Mouse (Mus musculus) heart, adult 2 months (tissue): Measurements from ENCODE around the gene Srbd1.

Experiments
- CTCF ChIP-seq: fragments of 200-600 bp; IDR thresholded peaks from 2 replicates; pipeline ENCODE4 v1.8.1; 2022; ENCODE audit warnings: antibody characterized with exemption, mild to moderate bottlenecking, moderate library complexity
- EP300 ChIP-seq: fragments of 200-500 bp; IDR thresholded peaks from 2 replicates; pipeline ENCODE4 v1.6.1; 2011; ENCODE audit warnings: low read depth, low read length, control low read depth; ENCODE audit not compliant: insufficient read depth
- POLR2A ChIP-seq: fragments of 200-500 bp; IDR thresholded peaks from 2 replicates; pipeline ENCODE4 v1.6.1; 2011; ENCODE audit warnings: mild to moderate bottlenecking, low read depth, low read length, control low read depth; ENCODE audit not compliant: insufficient read depth

- TF ChIP-seq CTCF (no peak), POLR2A (no peak), EP300 (no peak)
Observed at GRCm38 (mm10) chr17:86087922-86088321, 57.1 kb downstream of the Srbd1 start.
